Mouse (Mus musculus) neural tube, embryonic 15.5 days (tissue): ENCODE data around the gene Edaradd. TPM values are rescaled to one million over a fixed set of nuclear protein-coding genes. Genes with fewer than 3 reads are reported as not detected.

Experiments
- ATAC-seq: fragments of 200-750 bp; cut with Nextera tagmentation; 2 replicates; pipeline ENCODE4 v1.8.0; 2017; ENCODE audit warnings: mild to moderate bottlenecking, moderate TSS enrichment, moderate library complexity; ENCODE audit not compliant: low FRiP score
- H3K27ac ChIP-seq: fragments of 300-500 bp; sonication (generic); replicated peaks from 2 replicates; pipeline ENCODE4 v1.5.1; 2015; ENCODE audit warnings: mild to moderate bottlenecking, inconsistent platforms
- H3K27me3 ChIP-seq: fragments of 300-500 bp; sonication (generic); replicated peaks from 2 replicates; pipeline ENCODE4 v1.6.1; 2015; ENCODE audit warnings: inconsistent platforms
- H3K36me3 ChIP-seq: fragments of 300-500 bp; sonication (generic); 2 replicates; pipeline ENCODE4 v1.6.1; 2015; ENCODE audit warnings: inconsistent platforms
- H3K4me1 ChIP-seq: fragments of 300-500 bp; sonication (generic); 2 replicates; pipeline ENCODE4 v1.6.1; 2015; ENCODE audit warnings: inconsistent platforms
- H3K4me2 ChIP-seq: fragments of 300-500 bp; sonication (generic); 2 replicates; pipeline ENCODE4 v1.6.1; 2015; ENCODE audit warnings: inconsistent platforms, mild to moderate bottlenecking, moderate library complexity
- H3K4me3 ChIP-seq: fragments of 300-500 bp; sonication (generic); replicated peaks from 2 replicates; pipeline ENCODE4 v1.5.1; 2015; ENCODE audit warnings: mild to moderate bottlenecking, inconsistent platforms
- H3K9ac ChIP-seq: fragments of 300-500 bp; sonication (generic); replicated peaks from 2 replicates; pipeline ENCODE4 v1.6.1; 2015; ENCODE audit warnings: mild to moderate bottlenecking, inconsistent platforms
- H3K9me3 ChIP-seq: fragments of 300-500 bp; sonication (generic); replicated peaks from 2 replicates; pipeline ENCODE4 v1.6.1; 2016; ENCODE audit warnings: inconsistent platforms
- WGBS: fragments of 180-500 bp; shearing (Covaris S2); methylation state at CpG from one replicate; pipeline ENCODE4 v1.1.7; 2015; ENCODE audit warnings: mixed read lengths; 5-methylcytosine and 5-hydroxymethylcytosine counted together
- polyA plus RNA-seq: library from polyadenylated mRNA; unstranded; fragments of >200 nt; fragmentation: Nextera tagmentation; extraction: Ambion mirVana; gene quantifications from 2 replicates; pipeline ENCODE4 v1.2.1, GENCODE M21; 2015

The Edaradd gene
- polyA plus RNA-seq, 1 experiment from 2014 or later = 1.8 TPM

- H3K4me2 ChIP-seq = no peak overlapping the region
- WGBS = 86% methylated on average over 6 of the region's 6 CpGs
- no peak overlapping the region for H3K27ac ChIP-seq
- no peak overlapping the region for H3K4me3 ChIP-seq
- H3K9me3 ChIP-seq = no peaks in the 10 kb centered on the region
- no peaks in the 10 kb centered on the region for H3K27me3 ChIP-seq
- no peaks in the 10 kb centered on the region for H3K4me1 ChIP-seq
- ATAC-seq = no peak
- H3K36me3 ChIP-seq = no peaks in the 10 kb centered on the region
- no peak overlapping the region for H3K9ac ChIP-seq
These were observed 10.2 kb downstream of the Edaradd start for GRCm38 (mm10) chr13:12510032-12510431.

GRCm38 (mm10) chr13:12507426-12507825 lies 12.8 kb downstream of the Edaradd start:
- Histone ChIP-seq H3K9me3 (no peaks in the 10 kb centered on the region), H3K4me3 (no peak overlapping the region), H3K4me1 (peaks cover 11% of the 10 kb centered on the region), H3K27me3 (no peaks in the 10 kb centered on the region), H3K36me3 (no peaks in the 10 kb centered on the region), H3K9ac (no peak overlapping the region), H3K27ac (no peak overlapping the region), H3K4me2 (no peak overlapping the region)
- WGBS = 89% methylated on average over 6 of the region's 6 CpGs
- no peak for ATAC-seq

GRCm38 (mm10) chr13:12505359-12505758 lies 14.9 kb downstream of the Edaradd start:
- peaks cover 11% of the 10 kb centered on the region for H3K4me1 ChIP-seq
- no peak overlapping the region for H3K9ac ChIP-seq
- 89% methylated on average over 3 of the region's 3 CpGs for WGBS
- no peak for ATAC-seq
- no peak overlapping the region for H3K4me2 ChIP-seq
- no peak overlapping the region for H3K27ac ChIP-seq
- no peak overlapping the region for H3K4me3 ChIP-seq
- H3K9me3 ChIP-seq = no peaks in the 10 kb centered on the region
- no peaks in the 10 kb centered on the region for H3K27me3 ChIP-seq
- H3K36me3 ChIP-seq = no peaks in the 10 kb centered on the region

- H3K27ac ChIP-seq = peak overlapping the region; percentile 62
- ATAC-seq = peak; percentile 83
These were observed 16.9 kb downstream of the Edaradd start for GRCm38 (mm10) chr13:12503238-12503751.

GRCm38 (mm10) chr13:12502665-12503237 lies 17.5 kb downstream of the Edaradd start:
- whole genome bisulfite sequencing = 20% methylated on average over 4 of the region's 4 CpGs
- Histone ChIP-seq H3K36me3 (no peaks in the 10 kb centered on the region), H3K27ac (peak overlapping the region; percentile 62), H3K4me2 (no peak overlapping the region), H3K4me1 (peaks cover 11% of the 10 kb centered on the region), H3K4me3 (no peak overlapping the region), H3K27me3 (no peaks in the 10 kb centered on the region), H3K9ac (no peak overlapping the region), H3K9me3 (no peaks in the 10 kb centered on the region)
- ATAC-seq = no peak

More at GRCm38 (mm10) chr13:12503238-12503751, 16.9 kb downstream of the Edaradd start:
- Histone ChIP-seq H3K4me1 (peaks cover 11% of the 10 kb centered on the region), H3K27me3 (no peaks in the 10 kb centered on the region), H3K9me3 (no peaks in the 10 kb centered on the region), H3K9ac (no peak overlapping the region), H3K4me2 (no peak overlapping the region), H3K36me3 (no peaks in the 10 kb centered on the region), H3K4me3 (no peak overlapping the region)
- WGBS = 14% methylated on average over 11 of the region's 11 CpGs

GRCm38 (mm10) chr13:12499107-12499506 lies 21.1 kb downstream of the Edaradd start:
- ATAC-seq = no peak
- H3K4me2 ChIP-seq = no peak overlapping the region
- H3K4me1 ChIP-seq = peaks cover 11% of the 10 kb centered on the region
- no peak overlapping the region for H3K4me3 ChIP-seq
- H3K27me3 ChIP-seq = no peaks in the 10 kb centered on the region
- no peaks in the 10 kb centered on the region for H3K36me3 ChIP-seq
- WGBS = 84% methylated on average over 7 of the region's 7 CpGs
- no peak overlapping the region for H3K27ac ChIP-seq
- no peaks in the 10 kb centered on the region for H3K9me3 ChIP-seq
- no peak overlapping the region for H3K9ac ChIP-seq

GRCm38 (mm10) chr13:12497809-12498208 lies 22.4 kb downstream of the Edaradd start:
- H3K4me2 ChIP-seq = no peak overlapping the region
- no peaks in the 10 kb centered on the region for H3K36me3 ChIP-seq
- H3K9me3 ChIP-seq = no peaks in the 10 kb centered on the region
- H3K4me3 ChIP-seq = no peak overlapping the region
- H3K27me3 ChIP-seq = no peaks in the 10 kb centered on the region
- 57% methylated on average over 8 of the region's 8 CpGs for WGBS
- H3K27ac ChIP-seq = no peak overlapping the region
- H3K9ac ChIP-seq = no peak overlapping the region
- H3K4me1 ChIP-seq = peaks cover under 1% of the 10 kb centered on the region; the same call in 1 of the 2 replicates
- no peak for ATAC-seq

- no peak overlapping the region for H3K9ac ChIP-seq
These were observed 25.5 kb downstream of the Edaradd start for GRCm38 (mm10) chr13:12494750-12495149.

GRCm38 (mm10) chr13:12492515-12492914 lies 27.7 kb downstream of the Edaradd start:
- WGBS = 93% methylated on average over 3 of the region's 3 CpGs
- Histone ChIP-seq H3K4me1 (no peaks in the 10 kb centered on the region), H3K9ac (no peak overlapping the region), H3K27ac (no peak overlapping the region), H3K4me3 (no peak overlapping the region), H3K36me3 (no peaks in the 10 kb centered on the region), H3K4me2 (no peak overlapping the region), H3K27me3 (no peaks in the 10 kb centered on the region), H3K9me3 (no peaks in the 10 kb centered on the region)
- no peak for ATAC-seq

More at GRCm38 (mm10) chr13:12494750-12495149, 25.5 kb downstream of the Edaradd start:
- no peak for ATAC-seq
- Histone ChIP-seq H3K4me1 (no peaks in the 10 kb centered on the region), H3K27ac (no peak overlapping the region), H3K4me2 (no peak overlapping the region), H3K9me3 (no peaks in the 10 kb centered on the region), H3K4me3 (no peak overlapping the region), H3K27me3 (no peaks in the 10 kb centered on the region), H3K36me3 (no peaks in the 10 kb centered on the region)
- 78% methylated on average over 9 of the region's 9 CpGs for WGBS

GRCm38 (mm10) chr13:12485640-12486039 lies 34.6 kb downstream of the Edaradd start:
- Histone ChIP-seq H3K4me3 (no peak overlapping the region), H3K27me3 (no peaks in the 10 kb centered on the region), H3K27ac (no peak overlapping the region), H3K36me3 (no peaks in the 10 kb centered on the region), H3K9ac (no peak overlapping the region), H3K4me2 (no peak overlapping the region), H3K9me3 (no peaks in the 10 kb centered on the region), H3K4me1 (no peaks in the 10 kb centered on the region)
- WGBS = 83% methylated on average over 7 of the region's 7 CpGs
- ATAC-seq = no peak

- Histone ChIP-seq H3K4me1 (no peaks in the 10 kb centered on the region), H3K4me2 (no peak overlapping the region), H3K9me3 (no peaks in the 10 kb centered on the region), H3K36me3 (no peaks in the 10 kb centered on the region), H3K27me3 (no peaks in the 10 kb centered on the region), H3K4me3 (no peak overlapping the region), H3K27ac (no peak overlapping the region), H3K9ac (no peak overlapping the region)
- WGBS = 66% methylated on average over 2 of the region's 2 CpGs
- no peak for ATAC-seq
These were observed 35.0 kb downstream of the Edaradd start for GRCm38 (mm10) chr13:12485197-12485596.

GRCm38 (mm10) chr13:12479802-12480201 lies 40.4 kb downstream of the Edaradd start:
- 79% methylated on average over 6 of the region's 6 CpGs for WGBS

More at GRCm38 (mm10) chr13:12479802-12480201, 40.4 kb downstream of the Edaradd start:
- Histone ChIP-seq H3K27me3 (no peaks in the 10 kb centered on the region), H3K9me3 (no peaks in the 10 kb centered on the region), H3K9ac (no peak overlapping the region), H3K27ac (no peak overlapping the region), H3K4me2 (no peak overlapping the region), H3K4me3 (no peak overlapping the region), H3K4me1 (no peaks in the 10 kb centered on the region), H3K36me3 (no peaks in the 10 kb centered on the region)
- no peak; the same call in 1 of the 2 replicates for ATAC-seq
